Mouse (Mus musculus): Measurements from ENCODE around the gene Prrc2c. TPM values are rescaled to one million over a fixed set of nuclear protein-coding genes. Genes with fewer than 3 reads are reported as not detected.
"Not testable (repeated sequence)": the region's sequence is repeated elsewhere in the genome, so short reads cannot be mapped to it uniquely, and the experiment has no call there.

The Prrc2c gene
- polyA plus RNA-seq (2016; fragmentation: Nextera tagmentation; extraction: Ambion mirVana), result 90.9 and 96.7 TPM in 2 replicates

DNA sequence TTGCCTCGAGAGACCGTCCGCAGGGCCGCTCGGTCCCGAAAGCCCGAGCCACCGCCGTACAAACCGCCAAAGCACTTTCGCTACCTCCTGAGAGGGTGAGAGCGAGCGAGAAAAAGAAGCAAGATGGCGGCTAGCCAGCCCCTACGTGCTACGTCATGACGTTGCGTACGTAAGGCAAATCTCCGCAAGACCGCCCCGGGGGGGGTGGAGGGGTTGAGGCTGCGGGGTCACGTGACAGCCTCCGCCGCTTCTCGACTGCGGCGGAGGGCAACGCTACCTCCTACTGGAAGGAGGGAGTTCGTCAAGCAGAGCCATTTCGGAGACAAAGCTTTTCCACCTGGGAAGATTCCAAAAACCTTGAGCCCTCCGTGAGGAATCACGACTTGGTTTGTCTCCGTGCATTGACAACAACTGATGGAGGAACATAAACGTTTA, at the start of gene Prrc2c:
Gene Prrc2c (minus strand): TSS at position 156 of the 435 bp plus-strand sequence.
- H3K4me3 ChIP-seq, result peak within 1 kb of the TSS; percentile 94
- H3K9me3 ChIP-seq (replicated peaks), result no peaks in the 10 kb centered on the region
- peaks cover 10% of the 10 kb centered on the region; the same call in 1 of the 2 replicates for H3K4me1 ChIP-seq (replicated peaks)
- H3K36me3 ChIP-seq, result no peaks in the 10 kb centered on the region
- WGBS, result under 1% methylated on average over 36 of the region's 36 CpGs
- H3K27ac ChIP-seq (ENCODE audit: poor library complexity, severe bottlenecking), result peak within 1 kb of the TSS; percentile 100
- no peaks in the 10 kb centered on the region for H3K27me3 ChIP-seq (replicated peaks)
- H3K4me2 ChIP-seq, result peak within 1 kb of the TSS; percentile 89
- H3K9ac ChIP-seq, result peak within 1 kb of the TSS; percentile 98
- peak; percentile 94 for ATAC-seq (ENCODE audit: insufficient number of reproducible peaks, low FRiP score)

DNA sequence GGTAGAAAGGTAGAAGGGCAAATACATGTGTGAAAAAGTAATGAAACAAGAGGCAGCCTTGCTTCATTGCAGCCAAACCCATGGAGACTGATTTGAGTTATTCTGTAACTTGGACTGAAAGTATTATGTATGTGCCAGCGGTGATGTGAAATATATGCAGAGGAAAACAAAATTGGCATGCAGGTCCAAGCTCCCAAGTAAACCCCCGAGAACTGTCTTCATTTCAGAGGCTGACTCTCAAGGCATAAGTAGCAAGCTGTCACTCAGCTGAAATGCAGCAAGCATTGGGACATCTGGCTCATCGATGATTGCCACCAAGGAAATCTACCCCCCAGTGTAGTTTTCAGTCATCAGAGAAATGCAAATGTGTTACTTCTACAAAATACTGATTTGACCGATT, 44.9 kb upstream of the Prrc2c start:
- Histone ChIP-seq H3K9ac (no peak overlapping the region), H3K27me3 (replicated peaks) (no peaks in the 10 kb centered on the region), H3K36me3 (no peaks in the 10 kb centered on the region), H3K4me1 (replicated peaks) (no peaks in the 10 kb centered on the region), H3K4me2 (no peak overlapping the region), H3K9me3 (replicated peaks) (no peaks in the 10 kb centered on the region), H3K27ac (ENCODE audit: poor library complexity, severe bottlenecking) (no peak overlapping the region), H3K4me3 (no peak overlapping the region)
- WGBS, result 75% methylated on average over 4 of the region's 4 CpGs
- ATAC-seq (ENCODE audit: insufficient number of reproducible peaks, low FRiP score), result no peak

DNA sequence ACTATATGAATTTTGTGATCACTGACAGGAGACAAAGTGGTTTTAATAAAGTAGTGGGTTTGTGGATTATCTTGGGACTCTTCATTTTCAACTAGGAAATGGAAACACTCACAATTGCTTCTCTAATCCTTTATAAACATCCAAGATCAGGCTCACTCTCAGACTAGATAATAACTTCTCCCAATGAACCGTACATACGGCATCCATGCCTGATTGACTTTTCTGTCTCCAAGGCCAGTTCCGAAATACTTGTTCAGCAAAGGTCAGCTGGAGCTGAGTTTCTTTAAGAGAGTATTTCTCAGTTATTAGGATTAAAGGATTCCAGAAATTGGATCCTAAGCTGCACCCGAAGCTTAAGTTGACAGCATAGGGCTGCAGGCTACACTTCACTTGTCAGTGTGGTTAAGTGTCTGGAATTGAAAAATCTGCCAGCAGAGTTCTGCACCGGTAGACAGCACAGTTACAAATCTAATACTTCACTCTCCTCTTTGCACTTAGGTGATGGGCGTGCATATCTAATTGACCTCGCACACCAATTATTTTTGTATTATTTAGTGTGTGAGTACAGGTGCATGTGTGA, 43.4 kb upstream of the Prrc2c start:
- no peak overlapping the region for H3K9ac ChIP-seq
- no peak overlapping the region for H3K4me3 ChIP-seq
- H3K4me1 ChIP-seq (replicated peaks), result no peaks in the 10 kb centered on the region
- H3K36me3 ChIP-seq, result no peaks in the 10 kb centered on the region
- no peak overlapping the region for H3K4me2 ChIP-seq
- no peak for ATAC-seq (ENCODE audit: insufficient number of reproducible peaks, low FRiP score)
- no peaks in the 10 kb centered on the region for H3K9me3 ChIP-seq (replicated peaks)
- 78% methylated on average over 7 of the region's 7 CpGs for WGBS
- H3K27me3 ChIP-seq (replicated peaks), result no peaks in the 10 kb centered on the region
- H3K27ac ChIP-seq (ENCODE audit: poor library complexity, severe bottlenecking), result no peak overlapping the region

DNA sequence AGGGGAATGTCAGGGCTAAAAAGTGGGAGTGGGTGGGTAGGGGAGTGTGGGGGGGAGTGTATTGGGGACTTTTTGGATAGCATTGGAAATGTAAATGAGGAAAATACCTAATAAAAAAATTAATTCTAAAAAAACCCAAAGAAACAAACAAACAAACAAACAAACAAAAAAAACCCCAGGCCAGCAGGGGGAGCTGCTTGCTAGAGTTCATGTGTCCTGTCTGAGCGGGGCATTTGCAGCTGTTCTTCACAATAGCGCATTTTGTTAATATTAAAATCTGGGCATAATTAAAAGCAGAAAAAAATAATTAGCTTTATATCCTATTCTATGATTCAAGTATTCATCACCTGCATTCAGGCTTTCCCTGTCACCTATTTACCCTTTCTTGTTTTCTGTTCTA, 40.7 kb upstream of the Prrc2c start:
- H3K9ac ChIP-seq; H3K4me3 ChIP-seq; H3K4me1 ChIP-seq (replicated peaks); H3K27ac ChIP-seq (ENCODE audit: poor library complexity, severe bottlenecking); ATAC-seq (ENCODE audit: insufficient number of reproducible peaks, low FRiP score); H3K27me3 ChIP-seq (replicated peaks); H3K4me2 ChIP-seq; H3K9me3 ChIP-seq (replicated peaks); H3K36me3 ChIP-seq: not testable (repeated sequence)
- WGBS, result 88% methylated on average over 2 of the region's 2 CpGs

DNA sequence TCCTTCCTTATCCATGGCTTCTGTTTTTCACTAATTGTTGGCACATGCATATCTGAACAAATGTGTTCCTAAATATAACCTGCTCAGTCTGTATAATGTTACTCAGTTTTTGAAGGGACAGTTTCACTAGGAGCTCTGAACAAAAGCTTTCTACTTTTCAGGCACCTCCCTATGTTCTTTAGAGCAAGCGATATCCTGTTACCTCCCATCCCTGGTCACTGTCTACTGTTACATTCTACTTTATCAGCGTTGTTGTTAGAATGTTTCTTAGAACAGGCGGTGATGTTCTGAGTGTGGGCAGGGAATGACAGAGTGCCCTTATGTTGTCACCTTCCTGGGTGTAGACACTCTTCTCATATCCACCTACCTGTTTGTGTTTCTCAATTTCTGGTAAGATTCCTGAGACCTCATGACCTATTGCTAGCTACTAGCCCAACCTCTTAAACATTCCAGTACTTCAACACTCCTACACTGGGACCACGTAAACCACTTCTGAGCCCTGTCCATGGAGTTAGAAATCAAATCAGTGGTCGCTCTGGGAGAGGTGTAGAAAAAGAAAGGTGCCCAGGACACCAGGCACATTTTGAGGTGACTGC, 37.7 kb upstream of the Prrc2c start:
- H3K27ac ChIP-seq (ENCODE audit: poor library complexity, severe bottlenecking), result no peak overlapping the region
- no peaks in the 10 kb centered on the region for H3K36me3 ChIP-seq
- H3K27me3 ChIP-seq (replicated peaks), result no peaks in the 10 kb centered on the region
- H3K4me3 ChIP-seq, result no peak overlapping the region
- peaks cover 5% of the 10 kb centered on the region; the same call in 1 of the 2 replicates for H3K4me1 ChIP-seq (replicated peaks)
- WGBS, result 54% methylated on average over 5 of the region's 5 CpGs
- H3K9ac ChIP-seq, result no peak overlapping the region
- no peak for ATAC-seq (ENCODE audit: insufficient number of reproducible peaks, low FRiP score)
- no peak overlapping the region for H3K4me2 ChIP-seq
- no peaks in the 10 kb centered on the region for H3K9me3 ChIP-seq (replicated peaks)

DNA sequence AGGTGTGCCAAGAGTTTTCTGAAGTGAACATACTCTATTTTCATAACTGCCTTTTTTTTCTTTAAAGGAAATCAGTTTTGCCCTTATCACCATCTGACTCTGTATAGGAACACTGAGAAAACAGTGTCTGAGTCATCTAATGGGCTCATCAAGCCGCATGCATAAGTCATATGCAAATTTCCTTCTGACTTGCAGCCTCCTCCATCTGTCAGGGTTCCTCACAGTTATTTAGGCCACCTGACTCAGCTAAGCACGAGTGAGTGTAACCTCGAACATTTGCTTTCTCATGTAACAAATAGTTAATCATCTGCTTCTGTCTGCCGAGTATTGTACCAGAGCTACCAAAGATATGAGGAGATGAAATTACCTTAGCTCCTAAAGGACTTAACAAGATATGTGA, 33.3 kb upstream of the Prrc2c start:
- Histone ChIP-seq H3K27me3 (replicated peaks) (no peaks in the 10 kb centered on the region), H3K36me3 (no peaks in the 10 kb centered on the region), H3K9ac (no peak overlapping the region), H3K9me3 (replicated peaks) (no peaks in the 10 kb centered on the region), H3K4me1 (replicated peaks) (peaks cover 5% of the 10 kb centered on the region; the same call in 1 of the 2 replicates), H3K4me3 (no peak overlapping the region), H3K4me2 (no peak overlapping the region), H3K27ac (ENCODE audit: poor library complexity, severe bottlenecking) (no peak overlapping the region)
- WGBS, result 68% methylated on average over 4 of the region's 4 CpGs
- no peak for ATAC-seq (ENCODE audit: insufficient number of reproducible peaks, low FRiP score)

DNA sequence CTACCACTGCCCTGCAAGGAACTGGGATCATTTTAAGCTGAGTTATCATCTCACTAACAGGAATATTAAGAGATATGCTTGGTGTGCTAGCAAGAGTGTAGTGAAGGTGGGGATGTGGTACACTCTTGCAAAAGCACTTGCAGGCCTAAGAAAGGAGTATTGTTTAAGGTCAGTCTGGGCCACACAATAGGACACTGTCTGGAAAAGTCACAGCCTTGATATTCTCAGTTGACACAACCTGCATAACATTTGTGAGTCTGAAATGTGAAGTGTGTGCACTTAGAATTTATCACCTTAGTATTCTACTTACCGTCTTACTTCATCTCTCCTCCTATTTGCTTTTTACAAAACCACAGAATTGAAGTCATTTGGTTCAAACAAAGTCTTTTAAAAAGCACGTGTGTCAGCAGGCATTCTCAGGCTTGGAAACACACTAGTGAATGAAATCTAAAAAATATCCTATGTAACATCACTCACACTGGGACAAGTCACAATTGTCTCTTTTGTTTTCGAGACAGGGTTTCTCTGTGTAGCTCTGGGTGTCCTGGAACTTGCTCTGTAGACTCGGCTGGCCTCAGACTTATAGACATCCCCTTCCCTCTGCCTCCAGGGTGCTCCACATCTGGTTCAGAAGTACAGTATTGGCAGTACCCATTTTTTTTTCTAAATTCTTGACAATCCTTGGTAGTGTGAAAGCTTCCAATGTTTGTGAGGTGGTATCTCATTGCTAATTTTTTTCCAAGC, 31.4 kb upstream of the Prrc2c start:
- no peak overlapping the region for H3K4me2 ChIP-seq
- no peak for ATAC-seq (ENCODE audit: insufficient number of reproducible peaks, low FRiP score)
- H3K9ac ChIP-seq, result no peak overlapping the region
- no peak overlapping the region for H3K27ac ChIP-seq (ENCODE audit: poor library complexity, severe bottlenecking)
- no peaks in the 10 kb centered on the region for H3K4me1 ChIP-seq (replicated peaks)
- H3K4me3 ChIP-seq, result no peak overlapping the region
- no peaks in the 10 kb centered on the region for H3K27me3 ChIP-seq (replicated peaks)
- WGBS, result 62% methylated on average over 4 of the region's 4 CpGs
- no peaks in the 10 kb centered on the region for H3K9me3 ChIP-seq (replicated peaks)
- no peaks in the 10 kb centered on the region for H3K36me3 ChIP-seq

DNA sequence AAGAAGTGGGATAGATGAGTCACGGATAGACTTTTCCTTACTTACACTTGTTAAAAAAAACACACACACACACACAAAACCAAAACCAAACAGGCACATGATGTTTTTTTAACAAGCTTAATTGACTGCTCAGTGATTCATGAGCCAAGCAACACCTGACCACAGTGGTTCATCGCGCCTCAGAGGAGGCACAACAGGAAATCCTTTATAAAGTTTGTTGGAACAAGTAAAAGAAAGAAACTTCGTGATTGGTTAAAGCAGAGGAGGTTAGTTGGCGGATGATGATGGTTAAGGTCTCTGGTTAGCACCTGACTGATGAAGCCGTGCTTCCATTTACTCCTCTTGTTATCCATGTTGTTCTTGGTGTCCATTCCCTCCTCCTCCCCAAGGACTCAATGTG, 11.7 kb upstream of the Prrc2c start:
- Histone ChIP-seq H3K27me3 (replicated peaks) (no peaks in the 10 kb centered on the region), H3K9me3 (replicated peaks) (no peaks in the 10 kb centered on the region), H3K36me3 (no peaks in the 10 kb centered on the region), H3K4me3 (no peak overlapping the region), H3K4me2 (no peak overlapping the region), H3K4me1 (replicated peaks) (no peaks in the 10 kb centered on the region), H3K9ac (no peak overlapping the region), H3K27ac (ENCODE audit: poor library complexity, severe bottlenecking) (no peak overlapping the region)
- ATAC-seq (ENCODE audit: insufficient number of reproducible peaks, low FRiP score), result no peak
- 76% methylated on average over 6 of the region's 6 CpGs for WGBS

DNA sequence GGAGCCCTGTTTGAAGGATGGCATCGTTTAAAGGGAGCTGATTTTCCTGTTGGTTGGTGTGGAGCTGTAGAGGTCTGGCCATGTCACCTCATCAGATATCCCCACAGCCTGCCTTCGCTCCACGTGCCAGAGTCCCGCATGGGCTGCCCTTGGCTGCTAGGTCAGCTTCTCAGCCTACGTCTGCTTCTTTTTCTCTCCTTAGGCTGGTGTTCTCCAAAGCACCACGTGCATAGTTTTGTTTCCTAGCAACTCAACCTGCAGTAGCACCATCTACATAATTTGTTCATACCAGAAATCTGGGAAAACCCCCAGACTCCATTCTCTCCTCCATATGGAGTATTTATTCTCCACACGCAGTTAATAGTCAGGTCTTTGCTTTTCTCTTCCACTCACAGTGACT, 9.3 kb upstream of the Prrc2c start:
- ATAC-seq (ENCODE audit: insufficient number of reproducible peaks, low FRiP score), result no peak
- H3K4me2 ChIP-seq, result no peak overlapping the region
- H3K27ac ChIP-seq (ENCODE audit: poor library complexity, severe bottlenecking), result no peak overlapping the region
- WGBS, result 68% methylated on average over 7 of the region's 7 CpGs
- H3K4me3 ChIP-seq, result no peak overlapping the region
- no peaks in the 10 kb centered on the region for H3K27me3 ChIP-seq (replicated peaks)
- no peak overlapping the region for H3K9ac ChIP-seq
- no peaks in the 10 kb centered on the region for H3K9me3 ChIP-seq (replicated peaks)
- H3K36me3 ChIP-seq, result no peaks in the 10 kb centered on the region
- no peaks in the 10 kb centered on the region for H3K4me1 ChIP-seq (replicated peaks)

DNA sequence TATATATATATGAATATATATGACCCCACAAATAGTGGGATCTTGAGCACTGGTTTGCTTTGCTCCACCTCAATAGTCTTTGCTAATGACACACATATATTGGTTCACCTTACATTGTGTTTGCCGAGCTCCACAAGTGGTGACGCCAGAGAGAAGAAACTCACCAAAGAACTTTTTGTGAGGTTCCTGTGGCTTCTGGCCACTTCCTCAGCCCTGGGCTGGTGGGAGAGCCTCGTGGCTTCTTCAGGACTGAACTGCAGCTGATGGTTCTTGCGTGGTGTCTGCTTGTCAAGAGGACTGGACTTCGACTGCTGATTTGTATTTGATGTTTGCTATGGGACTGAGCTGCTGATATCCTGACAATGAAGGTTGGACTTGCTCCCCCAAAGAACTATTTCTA, 8.4 kb upstream of the Prrc2c start:
- no peak overlapping the region for H3K4me3 ChIP-seq
- no peak overlapping the region for H3K27ac ChIP-seq (ENCODE audit: poor library complexity, severe bottlenecking)
- no peaks in the 10 kb centered on the region for H3K4me1 ChIP-seq (replicated peaks)
- H3K27me3 ChIP-seq (replicated peaks), result no peaks in the 10 kb centered on the region
- no peak overlapping the region for H3K4me2 ChIP-seq
- H3K9me3 ChIP-seq (replicated peaks), result no peaks in the 10 kb centered on the region
- no peak overlapping the region for H3K9ac ChIP-seq
- WGBS, result 77% methylated on average over 5 of the region's 5 CpGs
- H3K36me3 ChIP-seq, result no peaks in the 10 kb centered on the region
- no peak for ATAC-seq (ENCODE audit: insufficient number of reproducible peaks, low FRiP score)

DNA sequence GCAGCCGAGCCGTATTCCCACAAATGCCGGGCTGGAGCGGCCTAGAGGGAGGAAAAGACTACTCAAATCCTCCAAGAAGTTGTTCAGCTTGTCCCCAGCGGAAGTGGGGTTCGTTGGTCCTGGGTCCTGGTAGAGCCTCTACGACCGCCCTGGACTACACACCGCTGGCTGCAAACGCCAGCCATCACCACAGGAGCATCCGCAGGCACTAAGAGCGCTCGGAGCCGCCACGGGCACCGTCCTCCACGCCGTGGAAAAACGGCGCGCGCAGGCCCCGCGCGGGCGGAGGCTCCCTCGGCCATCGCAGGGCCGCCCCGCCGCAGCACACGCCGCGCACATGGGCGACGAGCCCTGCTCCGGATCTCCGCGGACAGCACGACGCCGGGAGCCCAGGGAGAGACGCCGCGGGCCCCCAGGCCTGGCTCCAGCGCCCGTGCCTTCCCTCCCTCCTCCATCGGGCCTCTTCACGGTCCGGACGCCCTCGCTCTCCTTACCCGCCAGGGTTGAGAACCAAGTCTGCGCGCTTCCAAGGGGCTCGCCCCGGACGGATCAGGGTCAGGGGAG, 443 bp downstream of the Prrc2c start:
- WGBS, result under 1% methylated on average over 56 of the region's 58 CpGs
- Histone ChIP-seq H3K9me3 (replicated peaks) (no peaks in the 10 kb centered on the region), H3K27ac (ENCODE audit: poor library complexity, severe bottlenecking) (peak overlapping the region; percentile 100), H3K9ac (peak overlapping the region; percentile 98), H3K4me2 (peak overlapping the region; percentile 89), H3K36me3 (no peaks in the 10 kb centered on the region), H3K4me3 (peak overlapping the region; percentile 94), H3K27me3 (replicated peaks) (no peaks in the 10 kb centered on the region), H3K4me1 (replicated peaks) (peaks cover 10% of the 10 kb centered on the region; the same call in 1 of the 2 replicates)
- ATAC-seq (ENCODE audit: insufficient number of reproducible peaks, low FRiP score), result peak; percentile 85

All from heart, embryonic 12.5 days (tissue).